Mouse (Mus musculus): ENCODE results near the gene Ece1. TPM values are rescaled to one million over a fixed set of nuclear protein-coding genes. Genes with fewer than 3 reads are reported as not detected.

Ece1 gene
- polyA plus RNA-seq, 1 experiment from 2014 or later, result 41.4 TPM

DNA sequence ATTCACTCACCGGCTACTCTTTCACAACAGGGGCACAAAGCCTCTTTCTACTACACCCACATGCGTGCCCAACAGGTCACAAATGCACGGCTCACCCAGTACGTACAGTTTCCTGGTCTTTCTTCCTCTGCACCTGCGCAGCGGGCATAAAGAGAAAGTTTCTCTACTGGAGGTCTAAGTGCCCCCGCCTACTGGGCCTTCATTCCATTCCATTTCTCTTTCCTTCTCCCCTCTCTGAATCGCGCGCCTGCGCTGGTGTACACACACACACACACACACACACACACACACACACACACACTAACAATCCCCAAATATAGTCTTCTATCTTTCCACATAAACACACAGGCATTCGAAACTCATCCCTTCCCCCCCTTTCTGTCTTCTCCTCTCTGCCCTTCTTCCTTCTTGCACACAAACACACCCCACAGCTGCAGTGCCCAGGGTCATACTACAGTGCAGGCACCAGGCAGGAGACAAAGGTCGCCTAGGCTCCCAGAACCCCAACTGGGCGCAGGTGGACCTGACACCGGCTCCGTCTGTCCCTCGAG is 501 bp upstream of the Ece1 start:
- peak overlapping the region; percentile 83 for H3K4me3 ChIP-seq
- 29% methylated on average over 17 of the region's 17 CpGs for WGBS

DNA sequence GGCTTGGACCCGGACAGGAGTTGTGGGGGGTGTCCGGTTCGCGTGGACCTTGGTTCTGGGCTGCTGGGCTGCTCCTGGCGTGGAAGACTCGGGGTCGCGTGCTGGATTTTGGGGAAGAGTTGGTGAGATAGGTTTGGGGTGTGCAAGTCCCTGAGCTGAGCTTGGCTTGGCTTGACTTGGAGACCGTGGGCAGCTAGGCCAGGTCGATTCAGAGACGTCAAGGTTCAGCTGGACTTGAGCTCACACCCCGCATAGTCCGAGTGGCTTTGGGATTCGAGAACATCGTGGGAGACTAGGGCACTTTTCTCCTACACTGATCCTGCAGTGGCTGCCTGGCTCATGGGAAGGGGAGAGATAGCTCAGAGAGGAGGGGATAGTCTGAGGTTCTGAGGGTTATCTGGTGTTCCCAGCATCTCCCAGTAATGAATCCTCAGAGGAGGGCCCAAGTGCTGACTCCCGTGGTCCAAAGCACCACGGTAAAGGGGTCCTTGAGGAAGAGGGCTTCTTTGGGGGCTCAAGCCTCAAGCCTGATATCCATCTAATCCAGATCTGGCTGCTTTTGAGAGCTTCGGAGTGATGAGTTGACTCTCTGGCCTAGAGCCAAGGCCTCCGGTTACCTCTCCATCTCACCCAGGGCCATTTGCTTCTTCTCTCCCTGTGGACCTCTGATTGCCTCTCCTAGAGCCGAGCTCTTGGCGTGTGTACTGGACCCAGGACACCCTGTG is 641 bp downstream of the Ece1 start:
- H3K27me3 ChIP-seq (ENCODE audit: low read depth, poor library complexity, severe bottlenecking), result no peaks in the 10 kb centered on the region
- H3K27ac ChIP-seq, result peak overlapping the region; percentile 89
- no peak for DNase-seq (ENCODE audit: low spot score)
- peaks cover 63% of the 10 kb centered on the region for H3K4me1 ChIP-seq
- WGBS, result 16% methylated on average over 21 of the region's 21 CpGs
- peak overlapping the region; percentile 83 for H3K4me3 ChIP-seq
- no peaks in the 10 kb centered on the region for H3K36me3 ChIP-seq
- no peaks in the 10 kb centered on the region for H3K9me3 ChIP-seq (replicated peaks)

More for the DNA sequence above, 501 bp upstream of the Ece1 start:
- Histone ChIP-seq H3K9me3 (replicated peaks) (no peaks in the 10 kb centered on the region), H3K36me3 (no peaks in the 10 kb centered on the region), H3K27ac (peak overlapping the region; percentile 89), H3K4me1 (peaks cover 52% of the 10 kb centered on the region), H3K27me3 (ENCODE audit: low read depth, poor library complexity, severe bottlenecking) (no peaks in the 10 kb centered on the region)
- no peak for DNase-seq (ENCODE audit: low spot score)

DNA sequence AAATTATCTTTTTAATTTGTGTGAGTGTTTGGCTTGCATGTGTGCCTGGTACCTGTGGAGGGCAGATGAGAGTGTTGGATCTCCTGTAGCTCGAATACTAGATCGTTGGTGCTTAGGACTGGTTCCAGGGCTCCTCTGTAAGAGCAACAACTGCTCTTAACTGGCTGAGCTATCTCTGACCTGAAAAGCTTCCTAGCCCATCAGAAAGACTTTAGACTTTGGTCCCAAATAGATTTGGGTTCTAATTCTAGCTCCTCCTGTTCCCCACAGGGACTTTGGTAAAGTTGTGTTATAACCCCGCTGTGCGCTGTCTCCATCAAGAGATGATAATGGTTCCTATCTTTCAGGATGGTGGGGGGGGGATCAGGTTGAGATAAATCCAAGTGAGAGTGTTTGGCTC is 2.0 kb downstream of the Ece1 start:
- DNase-seq (ENCODE audit: low spot score), result no peak
- no peaks in the 10 kb centered on the region for H3K36me3 ChIP-seq
- H3K4me3 ChIP-seq, result no peak overlapping the region
- H3K4me1 ChIP-seq, result peaks cover 75% of the 10 kb centered on the region
- no peaks in the 10 kb centered on the region for H3K27me3 ChIP-seq (ENCODE audit: low read depth, poor library complexity, severe bottlenecking)
- no peak overlapping the region for H3K27ac ChIP-seq
- H3K9me3 ChIP-seq (replicated peaks), result no peaks in the 10 kb centered on the region
- 91% methylated on average over 4 of the region's 4 CpGs for WGBS

DNA sequence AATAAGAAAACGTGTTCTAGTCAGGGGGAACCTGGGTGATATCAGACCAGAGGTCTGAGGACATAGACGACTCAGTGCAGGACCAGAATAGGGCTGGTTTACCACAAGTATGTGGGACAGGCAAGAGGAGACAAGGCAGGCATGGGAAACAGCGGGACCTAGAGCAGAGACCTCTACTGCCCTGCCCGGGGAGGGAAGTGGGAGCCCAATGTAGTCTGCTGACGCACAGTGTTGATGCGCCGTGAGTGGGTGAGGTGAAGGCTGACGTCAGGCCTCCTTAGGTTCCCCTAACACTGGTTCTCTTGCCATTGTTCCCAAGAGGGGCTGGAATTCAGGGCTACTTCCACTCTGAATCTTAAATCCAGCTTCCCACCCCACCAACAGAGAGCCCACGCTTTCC is 2.7 kb downstream of the Ece1 start:
- Histone ChIP-seq H3K4me3 (no peak overlapping the region), H3K36me3 (no peaks in the 10 kb centered on the region), H3K9me3 (replicated peaks) (no peaks in the 10 kb centered on the region), H3K4me1 (peaks cover 83% of the 10 kb centered on the region), H3K27ac (0 out of 2 replicates have a peak overlapping the region, but pooled peaks have one; percentile 33), H3K27me3 (ENCODE audit: low read depth, poor library complexity, severe bottlenecking) (no peaks in the 10 kb centered on the region)
- DNase-seq (ENCODE audit: low spot score), result no peak
- 65% methylated on average over 9 of the region's 9 CpGs for WGBS

GRCm38 (mm10) chr4:137865221-137865641 is 3.2 kb downstream of the Ece1 start:
- no peak for DNase-seq (ENCODE audit: low spot score)
- H3K36me3 ChIP-seq, result no peaks in the 10 kb centered on the region
- 77% methylated on average over 10 of the region's 10 CpGs for WGBS
- H3K27ac ChIP-seq, result 0 out of 2 replicates have a peak overlapping the region, but pooled peaks have one; percentile 33
- H3K4me1 ChIP-seq, result peaks cover 87% of the 10 kb centered on the region
- H3K9me3 ChIP-seq (replicated peaks), result no peaks in the 10 kb centered on the region
- H3K27me3 ChIP-seq (ENCODE audit: low read depth, poor library complexity, severe bottlenecking), result no peaks in the 10 kb centered on the region
- no peak overlapping the region for H3K4me3 ChIP-seq

DNA sequence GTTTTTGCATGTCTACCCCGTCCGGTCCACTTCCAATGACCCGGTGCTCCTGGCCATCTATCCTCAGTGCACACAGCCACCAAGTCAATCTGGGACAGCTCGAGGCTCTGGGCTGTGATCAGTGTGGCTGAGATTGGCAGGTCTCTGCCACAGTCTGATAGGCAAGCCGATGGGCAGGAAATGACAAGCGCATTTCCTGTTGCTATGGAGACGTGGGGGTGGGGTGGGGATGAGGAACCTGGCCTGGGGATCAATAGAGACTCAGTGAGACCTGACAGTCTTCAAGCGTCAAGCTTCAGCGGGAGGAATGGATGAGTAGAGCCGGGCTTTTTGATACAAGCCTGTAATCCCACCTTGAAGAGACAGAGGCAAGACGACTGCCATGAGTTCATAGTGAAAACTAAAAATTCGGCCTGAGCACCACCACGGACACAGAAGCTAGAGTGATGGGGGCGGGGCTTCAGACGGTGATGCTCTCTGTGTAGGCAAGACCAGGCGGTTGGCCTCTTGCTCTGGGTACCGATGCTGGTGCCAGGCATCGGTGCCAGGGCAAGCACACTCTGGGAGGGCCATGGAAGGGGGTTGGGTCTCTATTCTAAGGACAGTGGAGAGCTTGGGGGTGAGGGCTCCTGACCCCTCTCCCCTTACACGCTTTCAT is 4.3 kb downstream of the Ece1 start:
- Histone ChIP-seq H3K27me3 (ENCODE audit: low read depth, poor library complexity, severe bottlenecking) (no peaks in the 10 kb centered on the region), H3K4me1 (peaks cover 90% of the 10 kb centered on the region), H3K4me3 (no peak overlapping the region), H3K36me3 (0 out of 2 replicates have a peak, but pooled peaks cover 2% of the 10 kb centered on the region), H3K27ac (no peak overlapping the region), H3K9me3 (replicated peaks) (no peaks in the 10 kb centered on the region)
- WGBS, result 54% methylated on average over 19 of the region's 19 CpGs
- DNase-seq (ENCODE audit: low spot score), result no peak

DNA sequence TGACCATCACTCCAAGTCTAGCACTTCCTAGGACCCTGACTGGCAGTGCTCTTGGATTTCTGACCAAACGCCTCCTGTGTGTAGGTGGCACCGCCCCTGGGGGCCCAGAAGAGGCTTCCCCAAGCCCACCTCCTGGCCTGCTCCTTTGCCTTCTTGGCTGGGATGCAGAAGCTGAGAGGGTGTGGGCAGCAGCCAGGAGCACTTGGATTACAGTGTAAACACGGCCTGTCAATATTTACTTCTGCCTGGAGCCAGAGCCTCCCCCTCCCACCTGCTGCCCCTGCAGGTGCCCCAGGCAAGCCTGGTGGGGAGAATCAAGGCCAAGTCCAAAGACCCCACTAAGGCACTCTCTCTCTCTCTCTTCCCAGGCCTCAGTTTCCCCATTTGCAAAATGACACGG is 5.2 kb downstream of the Ece1 start:
- H3K27me3 ChIP-seq (ENCODE audit: low read depth, poor library complexity, severe bottlenecking), result no peaks in the 10 kb centered on the region
- 0 out of 2 replicates have a peak, but pooled peaks cover 3% of the 10 kb centered on the region for H3K36me3 ChIP-seq
- peak overlapping the region; percentile 37; the same call in 1 of the 2 replicates for H3K27ac ChIP-seq
- 73% methylated on average over 4 of the region's 4 CpGs for WGBS
- H3K4me1 ChIP-seq, result peaks cover 81% of the 10 kb centered on the region
- no peak for DNase-seq (ENCODE audit: low spot score)
- no peak overlapping the region for H3K4me3 ChIP-seq
- H3K9me3 ChIP-seq (replicated peaks), result no peaks in the 10 kb centered on the region

DNA sequence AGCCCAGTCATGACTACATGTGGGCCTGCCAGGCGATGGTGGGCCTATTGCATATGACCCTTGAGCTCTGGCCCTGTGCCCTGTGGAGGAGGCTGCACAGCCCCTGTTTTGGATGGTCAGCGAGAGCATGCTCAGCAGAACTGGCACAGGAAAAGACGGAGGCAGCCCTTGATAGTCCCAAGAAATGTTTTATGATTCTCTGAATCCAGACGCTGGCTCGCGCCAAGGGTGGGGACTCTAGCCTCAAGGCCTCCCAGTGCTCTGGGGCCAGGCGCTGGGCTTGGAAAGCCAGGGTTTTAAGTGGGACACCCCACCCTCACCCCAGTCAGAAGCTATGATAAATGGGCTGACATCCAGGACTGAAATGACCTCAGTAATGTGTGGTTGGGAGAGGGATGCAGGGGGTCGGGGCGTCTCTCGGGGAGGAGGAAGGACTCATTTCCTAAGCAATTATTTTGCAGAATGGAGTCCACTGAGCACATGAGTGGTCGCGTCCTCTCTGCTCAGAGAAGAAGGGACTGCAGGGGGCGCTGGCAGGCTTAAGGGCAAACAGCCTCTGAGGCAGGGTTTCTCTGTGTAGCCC is 5.7 kb downstream of the Ece1 start:
- Histone ChIP-seq H3K4me1 (peaks cover 79% of the 10 kb centered on the region), H3K27ac (peak overlapping the region; percentile 37; the same call in 1 of the 2 replicates), H3K27me3 (ENCODE audit: low read depth, poor library complexity, severe bottlenecking) (no peaks in the 10 kb centered on the region), H3K4me3 (no peak overlapping the region), H3K9me3 (replicated peaks) (no peaks in the 10 kb centered on the region), H3K36me3 (0 out of 2 replicates have a peak, but pooled peaks cover 3% of the 10 kb centered on the region)
- DNase-seq (ENCODE audit: low spot score), result no peak
- WGBS, result 71% methylated on average over 13 of the region's 13 CpGs

GRCm38 (mm10) chr4:137869667-137870274 is 7.7 kb downstream of the Ece1 start:
- Histone ChIP-seq H3K27ac (peak overlapping the region; percentile 56), H3K9me3 (replicated peaks) (no peaks in the 10 kb centered on the region), H3K4me3 (no peak overlapping the region), H3K36me3 (0 out of 2 replicates have a peak, but pooled peaks cover 3% of the 10 kb centered on the region), H3K27me3 (ENCODE audit: low read depth, poor library complexity, severe bottlenecking) (no peaks in the 10 kb centered on the region), H3K4me1 (peaks cover 80% of the 10 kb centered on the region)
- 38% methylated on average over 16 of the region's 16 CpGs for WGBS
- no peak for DNase-seq (ENCODE audit: low spot score)

GRCm38 (mm10) chr4:137870979-137871378 is 8.9 kb downstream of the Ece1 start:
- Histone ChIP-seq H3K4me3 (no peak overlapping the region), H3K4me1 (peaks cover 80% of the 10 kb centered on the region), H3K36me3 (0 out of 2 replicates have a peak, but pooled peaks cover 3% of the 10 kb centered on the region), H3K27ac (no peak overlapping the region), H3K27me3 (ENCODE audit: low read depth, poor library complexity, severe bottlenecking) (no peaks in the 10 kb centered on the region), H3K9me3 (replicated peaks) (no peaks in the 10 kb centered on the region)
- 82% methylated on average over 4 of the region's 4 CpGs for WGBS
- DNase-seq (ENCODE audit: low spot score), result no peak

GRCm38 (mm10) chr4:137871431-137871830 is 9.4 kb downstream of the Ece1 start:
- no peaks in the 10 kb centered on the region for H3K9me3 ChIP-seq (replicated peaks)
- no peak overlapping the region for H3K4me3 ChIP-seq
- H3K36me3 ChIP-seq, result 0 out of 2 replicates have a peak, but pooled peaks cover 3% of the 10 kb centered on the region
- H3K4me1 ChIP-seq, result peaks cover 79% of the 10 kb centered on the region
- no peaks in the 10 kb centered on the region for H3K27me3 ChIP-seq (ENCODE audit: low read depth, poor library complexity, severe bottlenecking)
- DNase-seq (ENCODE audit: low spot score), result no peak
- 93% methylated on average over 8 of the region's 8 CpGs for WGBS
- H3K27ac ChIP-seq, result no peak overlapping the region

DNA sequence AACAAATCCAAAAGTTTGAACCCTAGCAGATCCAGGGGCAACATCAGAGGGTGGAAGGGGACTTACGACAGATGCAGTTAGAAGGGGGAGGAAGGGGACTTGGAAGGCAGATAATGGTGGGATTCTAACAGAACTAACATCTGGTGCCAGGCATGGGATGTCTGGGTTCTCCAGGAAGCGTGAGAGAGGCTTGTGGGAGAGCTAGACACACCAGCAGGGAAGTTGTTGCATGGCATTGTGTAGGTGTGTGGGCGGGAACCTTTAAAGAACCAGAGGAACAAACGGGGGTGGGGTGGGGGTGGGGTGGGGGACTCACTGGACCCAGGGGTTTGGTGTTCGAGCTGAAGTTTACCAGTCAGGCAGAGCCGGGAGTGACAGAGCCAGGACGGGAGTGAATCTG is 12.3 kb downstream of the Ece1 start:
- Histone ChIP-seq H3K36me3 (peaks cover 6% of the 10 kb centered on the region; the same call in 1 of the 2 replicates), H3K27ac (peak overlapping the region; percentile 75), H3K4me3 (no peak overlapping the region), H3K27me3 (ENCODE audit: low read depth, poor library complexity, severe bottlenecking) (no peaks in the 10 kb centered on the region), H3K4me1 (peaks cover 77% of the 10 kb centered on the region), H3K9me3 (replicated peaks) (no peaks in the 10 kb centered on the region)
- WGBS, result 11% methylated on average over 7 of the region's 7 CpGs
- no peak for DNase-seq (ENCODE audit: low spot score)
